Mouse (Mus musculus): Measurements from ENCODE around the gene Mgst3.

- TF ChIP-seq CTCF (IDR thresholded peaks at IDR 0.05; ENCODE audit: extremely low read depth, insufficient read length, insufficient replicate concordance, low read depth, low read length) (no peak), POLR2A (IDR thresholded peaks at IDR 0.05; ENCODE audit: low read depth, low read length) (no peak)
Observed at GRCm38 (mm10) chr1:167437091-167437490, 43.5 kb upstream of the Mgst3 start.
